Mouse (Mus musculus) C2C12 (cell line): ENCODE results near the gene Bcl2. TPM values are rescaled to one million over a fixed set of nuclear protein-coding genes. Genes with fewer than 3 reads are reported as not detected.

ENCODE experiments used
- H3K27me3 ChIP-seq: one replicate; pipeline ENCODE4 v1.6.1; 2011; ENCODE audit not compliant: control insufficient read depth, insufficient read depth, insufficient read length
- H3K36me3 ChIP-seq: one replicate; pipeline ENCODE4 v1.6.1; 2011; ENCODE audit not compliant: control insufficient read depth, insufficient read depth
- H3K4me3 ChIP-seq: one replicate; pipeline ENCODE4 v1.5.1; 2011; ENCODE audit warnings: mild to moderate bottlenecking, control low read depth; ENCODE audit not compliant: poor library complexity, insufficient read depth, severe bottlenecking
- H3K79me2 ChIP-seq: one replicate; pipeline ENCODE4 v1.6.1; 2011; ENCODE audit not compliant: control insufficient read depth, insufficient read depth
- H3K79me3 ChIP-seq: one replicate; pipeline ENCODE4 v1.6.1; 2011; ENCODE audit warnings: low read depth, control low read depth
- H3ac ChIP-seq: one replicate; pipeline ENCODE3; 2011; ENCODE audit warnings: low read depth; ENCODE audit not compliant: control insufficient read depth, insufficient read length
- CEBPB ChIP-seq: IDR thresholded peaks from one replicate; pipeline ENCODE4 v1.6.1; 2011; ENCODE audit warnings: low read depth, mild to moderate bottlenecking, control low read depth, moderate library complexity
- CTCF ChIP-seq: IDR thresholded peaks from one replicate; pipeline ENCODE4 v1.5.1; 2011; ENCODE audit not compliant: control insufficient read depth, insufficient read depth, insufficient read length
- FOSL1 ChIP-seq: IDR thresholded peaks from one replicate; pipeline ENCODE4 v1.8.0; 2011; ENCODE audit warnings: mild to moderate bottlenecking, low read length; ENCODE audit not compliant: poor library complexity, insufficient read depth, severe bottlenecking
- MAX ChIP-seq: IDR thresholded peaks from one replicate; pipeline ENCODE4 v1.6.1; 2011; ENCODE audit warnings: mild to moderate bottlenecking, control low read depth
- MYOD1 ChIP-seq: IDR thresholded peaks from one replicate; pipeline ENCODE4 v1.6.1; 2011; ENCODE audit warnings: low read depth; ENCODE audit not compliant: control insufficient read depth, insufficient read length
- MYOG ChIP-seq: IDR thresholded peaks from one replicate; pipeline ENCODE4 v1.6.1; 2011; ENCODE audit not compliant: control insufficient read depth, insufficient read length; ENCODE audit errors: extremely low read depth
- USF1 ChIP-seq: IDR thresholded peaks from one replicate; pipeline ENCODE4 v1.6.1; 2011; ENCODE audit warnings: low read depth, mild to moderate bottlenecking, control low read depth, moderate library complexity
- polyA plus RNA-seq: library from polyadenylated mRNA; unstranded; fragments of >200 nt; fragmentation: generic; extraction: Trizol; gene quantifications from one replicate; pipeline ENCODE4 v1.2.1, GENCODE M21; 2012; ENCODE audit warnings: missing spikeins

The Bcl2 gene
- polyA plus RNA-seq, 1 experiment: 1.8 TPM

GRCm38 (mm10) chr1:106636714-106637113 is 77.4 kb downstream of the Bcl2 start:
- TF ChIP-seq MYOG (no peak), MAX (no peak)
- Histone ChIP-seq H3K4me3 (no peak overlapping the region), H3K36me3 (no peaks in the 10 kb centered on the region), H3K27me3 (no peaks in the 10 kb centered on the region), H3ac (no peak overlapping the region), H3K79me2 (no peaks in the 10 kb centered on the region), H3K79me3 (no peaks in the 10 kb centered on the region)

- no peaks in the 10 kb centered on the region for H3K36me3 ChIP-seq
- no peaks in the 10 kb centered on the region for H3K79me3 ChIP-seq
- no peak overlapping the region for H3K4me3 ChIP-seq
- TF ChIP-seq CTCF (no peak), CEBPB (no peak), FOSL1 (no peak), MYOG (no peak), MAX (no peak), USF1 (no peak), MYOD1 (no peak)
- no peaks in the 10 kb centered on the region for H3K27me3 ChIP-seq
- no peak overlapping the region for H3ac ChIP-seq
- no peaks in the 10 kb centered on the region for H3K79me2 ChIP-seq
Measured at GRCm38 (mm10) chr1:106633207-106633606, 80.9 kb downstream of the Bcl2 start.

GRCm38 (mm10) chr1:106631869-106632463 is 82.1 kb downstream of the Bcl2 start:
- no peak overlapping the region for H3ac ChIP-seq
- no peaks in the 10 kb centered on the region for H3K79me3 ChIP-seq
- H3K36me3 ChIP-seq: no peaks in the 10 kb centered on the region
- no peak for TF ChIP-seq CTCF
- no peaks in the 10 kb centered on the region for H3K79me2 ChIP-seq
- no peaks in the 10 kb centered on the region for H3K27me3 ChIP-seq
- H3K4me3 ChIP-seq: no peak overlapping the region

- TF ChIP-seq MAX (no peak), MYOG (no peak), CEBPB (no peak), FOSL1 (no peak), USF1 (no peak), CTCF (no peak), MYOD1 (no peak)
- Histone ChIP-seq H3K36me3 (no peaks in the 10 kb centered on the region), H3ac (no peak overlapping the region), H3K4me3 (no peak overlapping the region), H3K27me3 (no peaks in the 10 kb centered on the region), H3K79me3 (no peaks in the 10 kb centered on the region), H3K79me2 (no peaks in the 10 kb centered on the region)
Measured at GRCm38 (mm10) chr1:106630973-106631372, 83.1 kb downstream of the Bcl2 start.

- Histone ChIP-seq H3K79me3 (no peaks in the 10 kb centered on the region), H3ac (no peak overlapping the region), H3K79me2 (no peaks in the 10 kb centered on the region), H3K4me3 (no peak overlapping the region), H3K27me3 (no peaks in the 10 kb centered on the region), H3K36me3 (no peaks in the 10 kb centered on the region)
- TF ChIP-seq MYOG (no peak), CEBPB (peak; percentile 17), MYOD1 (peak; percentile 79)
Measured at GRCm38 (mm10) chr1:106629931-106630682, 84.0 kb downstream of the Bcl2 start.

GRCm38 (mm10) chr1:106629470-106629830 is 84.6 kb downstream of the Bcl2 start:
- Histone ChIP-seq H3K36me3 (no peaks in the 10 kb centered on the region), H3K4me3 (no peak overlapping the region), H3K79me2 (no peaks in the 10 kb centered on the region), H3ac (no peak overlapping the region), H3K79me3 (no peaks in the 10 kb centered on the region), H3K27me3 (no peaks in the 10 kb centered on the region)
- TF ChIP-seq MAX (peak; percentile 44), CTCF (no peak), CEBPB (peak; percentile 94), MYOD1 (peak; percentile 9)
